Mouse (Mus musculus) hindbrain, embryonic 16.5 days (tissue): Measurements from ENCODE around the gene Phf14. TPM values are rescaled to one million over a fixed set of nuclear protein-coding genes. Genes with fewer than 3 reads are reported as not detected.

Experiments used
- ATAC-seq: fragments of 200-750 bp; cut with Nextera tagmentation; 2 replicates; pipeline ENCODE4 v1.8.0; 2017; ENCODE audit warnings: moderate TSS enrichment, moderate library complexity
- H3K27ac ChIP-seq: fragments of 300-500 bp; sonication (generic); 2 replicates; pipeline ENCODE4 v1.5.1; 2014; ENCODE audit warnings: low read depth, mild to moderate bottlenecking, control low read depth, low read length, moderate library complexity
- H3K27me3 ChIP-seq: fragments of 300-500 bp; sonication (generic); replicated peaks from 2 replicates; pipeline ENCODE4 v1.6.1; 2014; ENCODE audit warnings: low read length; ENCODE audit not compliant: control insufficient read depth, insufficient read depth
- H3K36me3 ChIP-seq: fragments of 300-500 bp; sonication (generic); 2 replicates; pipeline ENCODE4 v1.6.1; 2014; ENCODE audit warnings: mild to moderate bottlenecking, low read length, moderate library complexity, mixed read lengths; ENCODE audit not compliant: control insufficient read depth, insufficient read depth
- H3K4me1 ChIP-seq: fragments of 300-500 bp; sonication (generic); 2 replicates; pipeline ENCODE4 v1.6.1; 2014; ENCODE audit warnings: low read depth, low read length; ENCODE audit not compliant: control insufficient read depth, insufficient read depth
- H3K4me2 ChIP-seq: fragments of 300-500 bp; sonication (generic); 2 replicates; pipeline ENCODE4 v1.6.1; 2014; ENCODE audit warnings: mild to moderate bottlenecking, low read length, control low read depth, moderate library complexity
- H3K4me3 ChIP-seq: fragments of 300-500 bp; sonication (generic); 2 replicates; pipeline ENCODE4 v1.5.1; 2014; ENCODE audit warnings: mild to moderate bottlenecking, low read length, control low read depth, moderate library complexity
- H3K9ac ChIP-seq: fragments of 300-500 bp; sonication (generic); 2 replicates; pipeline ENCODE4 v1.6.1; 2014; ENCODE audit warnings: low read depth, mild to moderate bottlenecking, control low read depth, low read length, moderate library complexity
- H3K9me3 ChIP-seq: fragments of 300-500 bp; sonication (generic); 2 replicates; pipeline ENCODE4 v1.6.1; 2014; ENCODE audit warnings: mild to moderate bottlenecking, low read length, moderate library complexity; ENCODE audit not compliant: control insufficient read depth
- WGBS: fragments of 180-500 bp; shearing (Covaris S2); extraction: QIAGEN DNeasy Blood & Tissue Kit; methylation state at CpG from one replicate; pipeline ENCODE4 v1.1.7; 2014; 5-methylcytosine and 5-hydroxymethylcytosine counted together
- polyA plus RNA-seq: library from polyadenylated mRNA; unstranded; fragments of >200 nt; fragmentation: Nextera tagmentation; extraction: Ambion mirVana; gene quantifications from 2 replicates; pipeline ENCODE4 v1.2.1, GENCODE M21; 2015

Gene Phf14
- polyA plus RNA-seq, 1 experiment from 2014 or later, result 74.3 TPM

DNA sequence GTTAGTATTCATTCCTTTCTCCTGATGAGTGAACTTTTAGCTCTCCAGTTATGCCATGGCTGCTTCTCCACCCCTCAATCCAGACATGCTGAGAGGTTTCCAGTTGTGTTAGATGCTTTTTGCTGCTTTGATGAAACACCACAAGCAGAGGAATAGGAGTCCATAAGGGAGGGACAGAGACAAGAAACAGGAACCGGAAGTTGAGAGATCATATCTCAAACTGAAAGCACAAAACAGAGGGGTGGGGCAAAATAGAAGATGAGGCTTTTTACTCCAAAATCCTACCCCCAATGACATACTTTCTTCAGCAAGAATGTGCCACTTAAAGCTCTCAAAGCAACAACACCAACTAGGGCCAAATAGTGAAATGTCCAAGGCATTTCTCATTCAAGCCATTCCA is 188.1 kb downstream of the Phf14 start:
- H3K4me2 ChIP-seq, result no peak overlapping the region
- H3K27me3 ChIP-seq, result no peaks in the 10 kb centered on the region
- H3K27ac ChIP-seq, result no peak overlapping the region
- WGBS, result 96% methylated on average over 1 of the region's 1 CpGs
- ATAC-seq, result no peak
- no peaks in the 10 kb centered on the region for H3K9me3 ChIP-seq
- no peak overlapping the region for H3K4me3 ChIP-seq
- no peak overlapping the region for H3K9ac ChIP-seq
- H3K36me3 ChIP-seq, result no peaks in the 10 kb centered on the region
- H3K4me1 ChIP-seq, result no peaks in the 10 kb centered on the region

DNA sequence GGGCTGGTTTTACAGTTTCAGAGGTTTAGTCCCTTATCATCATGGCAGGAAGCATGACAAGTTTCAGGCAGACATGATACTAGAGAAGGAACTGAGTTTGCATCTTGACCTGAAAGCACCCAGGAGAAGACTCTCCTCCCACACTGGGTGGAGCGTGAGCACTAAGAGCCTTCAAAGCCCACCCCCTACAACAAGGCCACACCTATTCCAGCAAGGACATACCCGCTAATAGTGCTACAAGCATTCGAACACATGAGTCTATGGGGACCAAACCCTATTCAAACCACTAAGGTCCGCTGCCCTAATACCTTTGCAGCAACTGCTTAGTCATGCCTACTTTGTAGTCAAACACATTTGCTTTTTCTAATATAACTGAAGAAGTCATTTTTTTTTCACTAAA is 189.5 kb downstream of the Phf14 start:
- no peaks in the 10 kb centered on the region for H3K9me3 ChIP-seq
- 55% methylated on average over 4 of the region's 4 CpGs for WGBS

DNA sequence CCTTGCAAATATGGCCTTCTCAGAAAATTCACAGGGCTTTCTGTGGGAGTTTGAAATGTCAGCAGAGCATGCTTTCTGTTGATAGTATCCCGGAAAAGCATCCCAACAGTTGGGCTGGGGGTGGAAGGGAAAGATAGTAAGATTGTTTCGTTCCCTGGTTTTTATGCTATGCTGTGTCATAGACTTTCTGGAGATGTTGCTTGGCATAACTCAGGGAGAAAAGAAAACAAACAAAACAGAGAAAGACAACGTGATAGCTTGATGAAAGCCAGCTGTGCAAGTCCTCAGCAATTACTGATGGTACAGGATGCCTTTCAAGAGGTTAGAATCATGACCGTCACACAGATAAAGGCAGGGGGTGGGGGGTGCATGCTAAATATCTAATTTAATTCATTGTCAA is 197.5 kb downstream of the Phf14 start:
- no peak for ATAC-seq
- no peaks in the 10 kb centered on the region for H3K9me3 ChIP-seq
- no peak overlapping the region for H3K9ac ChIP-seq
- no peak overlapping the region for H3K4me3 ChIP-seq
- no peak overlapping the region for H3K4me2 ChIP-seq
- no peaks in the 10 kb centered on the region for H3K36me3 ChIP-seq
- no peaks in the 10 kb centered on the region for H3K4me1 ChIP-seq
- no peak overlapping the region for H3K27ac ChIP-seq
- no peaks in the 10 kb centered on the region for H3K27me3 ChIP-seq
- 71% methylated on average over 4 of the region's 4 CpGs for WGBS

More for the DNA sequence above, 189.5 kb downstream of the Phf14 start:
- Histone ChIP-seq H3K4me3 (0 out of 2 replicates have a peak overlapping the region, but pooled peaks have one; percentile 5), H3K27ac (no peak overlapping the region), H3K4me2 (peak overlapping the region; percentile 31), H3K36me3 (no peaks in the 10 kb centered on the region), H3K27me3 (no peaks in the 10 kb centered on the region), H3K9ac (no peak overlapping the region), H3K4me1 (no peaks in the 10 kb centered on the region)
- peak; percentile 56; the same call in 1 of the 2 replicates for ATAC-seq

DNA sequence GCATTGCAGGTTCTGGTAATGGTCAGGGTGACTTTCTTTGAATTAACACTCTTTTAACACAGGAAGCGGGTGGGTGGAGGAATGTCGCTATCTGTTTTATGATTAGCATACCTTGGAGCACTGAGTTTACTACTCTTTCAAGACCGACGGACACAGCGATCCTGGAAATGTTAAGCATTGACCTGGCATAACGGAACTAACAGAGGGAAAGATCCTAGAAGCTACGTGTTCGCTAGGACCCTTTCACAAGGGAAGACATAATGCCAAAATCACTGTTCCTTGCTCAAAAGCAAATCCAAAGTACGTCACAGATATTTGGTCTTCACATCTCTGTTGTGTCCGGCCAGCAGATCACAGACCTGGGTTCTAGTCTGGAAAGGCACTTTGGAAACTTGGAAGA is 199.7 kb downstream of the Phf14 start:
- Histone ChIP-seq H3K4me2 (no peak overlapping the region), H3K36me3 (no peaks in the 10 kb centered on the region), H3K9ac (no peak overlapping the region), H3K27ac (no peak overlapping the region), H3K27me3 (no peaks in the 10 kb centered on the region), H3K4me1 (no peaks in the 10 kb centered on the region), H3K4me3 (no peak overlapping the region), H3K9me3 (no peaks in the 10 kb centered on the region)
- 70% methylated on average over 10 of the region's 10 CpGs for WGBS
- ATAC-seq, result no peak

DNA sequence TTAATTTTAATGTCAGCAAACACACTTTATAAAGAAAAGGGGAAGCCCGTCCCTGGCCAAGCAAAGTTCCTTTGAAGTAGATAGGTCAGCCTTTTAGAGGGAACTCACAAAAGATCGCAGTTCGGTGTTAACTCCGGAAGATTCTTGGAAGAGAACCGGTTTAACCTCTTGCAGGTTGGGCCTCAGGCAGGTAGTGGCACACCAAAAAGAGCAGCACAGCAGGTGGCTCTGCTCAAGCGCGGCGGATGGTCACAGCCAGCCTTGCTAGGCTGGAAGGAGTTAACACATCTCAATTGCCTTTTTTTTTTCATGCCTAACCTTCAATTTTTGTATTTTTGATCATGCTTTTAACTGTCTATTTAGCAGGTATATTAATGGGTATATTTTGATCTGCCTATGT is 200.2 kb downstream of the Phf14 start:
- Histone ChIP-seq H3K4me2 (no peak overlapping the region), H3K27me3 (no peaks in the 10 kb centered on the region), H3K4me3 (no peak overlapping the region), H3K9ac (no peak overlapping the region), H3K27ac (no peak overlapping the region), H3K4me1 (no peaks in the 10 kb centered on the region), H3K36me3 (no peaks in the 10 kb centered on the region), H3K9me3 (no peaks in the 10 kb centered on the region)
- WGBS, result 27% methylated on average over 8 of the region's 8 CpGs
- no peak for ATAC-seq

DNA sequence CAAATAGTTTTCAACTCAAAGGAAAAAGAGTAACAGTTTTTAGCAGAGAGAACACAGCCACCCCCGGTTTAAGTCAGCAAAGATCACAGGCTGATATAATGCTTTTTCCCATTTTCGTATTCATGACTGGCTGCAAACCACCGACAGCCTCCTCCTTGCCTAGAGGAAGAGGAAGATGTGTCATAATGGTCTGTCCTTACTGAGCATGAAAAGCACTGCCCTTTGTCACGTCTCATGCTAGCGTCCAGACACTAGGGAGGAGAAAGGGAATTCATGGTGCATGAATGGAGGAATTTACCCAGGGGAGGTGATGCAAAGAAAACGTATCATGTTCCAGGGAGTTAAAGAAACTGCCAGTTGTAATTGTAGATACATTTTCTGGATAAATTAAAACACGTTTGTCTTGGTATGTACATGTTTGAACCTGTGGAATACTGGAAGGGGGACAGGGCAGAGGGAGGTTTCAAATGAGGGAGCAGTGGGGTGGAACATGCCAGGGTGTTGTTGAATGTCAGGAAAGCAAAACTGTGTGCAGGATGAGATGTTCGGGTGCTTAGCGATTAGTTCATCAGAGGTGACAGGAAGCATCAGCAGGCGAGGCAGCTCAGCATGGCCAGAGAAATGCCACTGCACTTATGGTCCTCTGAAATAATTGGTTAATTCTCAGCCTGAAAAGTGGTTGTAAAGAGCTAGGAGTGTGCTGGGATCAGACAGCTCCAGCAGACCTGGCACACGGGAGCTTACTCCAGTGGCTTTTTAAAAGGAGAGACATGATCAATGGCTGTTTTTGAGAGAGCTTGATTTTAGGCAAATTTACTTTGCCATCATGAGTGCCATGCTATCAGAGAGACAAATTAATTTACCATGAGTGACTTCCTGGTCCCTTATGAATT is 209.6 kb downstream of the Phf14 start:
- 27% methylated on average over 11 of the region's 11 CpGs for WGBS
- H3K4me3 ChIP-seq, result no peak overlapping the region
- peak; percentile 56; the same call in 1 of the 2 replicates for ATAC-seq
- H3K4me2 ChIP-seq, result no peak overlapping the region
- H3K27me3 ChIP-seq, result no peaks in the 10 kb centered on the region
- peaks cover 11% of the 10 kb centered on the region for H3K4me1 ChIP-seq
- no peaks in the 10 kb centered on the region for H3K9me3 ChIP-seq
- no peaks in the 10 kb centered on the region for H3K36me3 ChIP-seq
- H3K9ac ChIP-seq, result no peak overlapping the region; the same call in 1 of the 2 replicates
- H3K27ac ChIP-seq, result no peak overlapping the region

DNA sequence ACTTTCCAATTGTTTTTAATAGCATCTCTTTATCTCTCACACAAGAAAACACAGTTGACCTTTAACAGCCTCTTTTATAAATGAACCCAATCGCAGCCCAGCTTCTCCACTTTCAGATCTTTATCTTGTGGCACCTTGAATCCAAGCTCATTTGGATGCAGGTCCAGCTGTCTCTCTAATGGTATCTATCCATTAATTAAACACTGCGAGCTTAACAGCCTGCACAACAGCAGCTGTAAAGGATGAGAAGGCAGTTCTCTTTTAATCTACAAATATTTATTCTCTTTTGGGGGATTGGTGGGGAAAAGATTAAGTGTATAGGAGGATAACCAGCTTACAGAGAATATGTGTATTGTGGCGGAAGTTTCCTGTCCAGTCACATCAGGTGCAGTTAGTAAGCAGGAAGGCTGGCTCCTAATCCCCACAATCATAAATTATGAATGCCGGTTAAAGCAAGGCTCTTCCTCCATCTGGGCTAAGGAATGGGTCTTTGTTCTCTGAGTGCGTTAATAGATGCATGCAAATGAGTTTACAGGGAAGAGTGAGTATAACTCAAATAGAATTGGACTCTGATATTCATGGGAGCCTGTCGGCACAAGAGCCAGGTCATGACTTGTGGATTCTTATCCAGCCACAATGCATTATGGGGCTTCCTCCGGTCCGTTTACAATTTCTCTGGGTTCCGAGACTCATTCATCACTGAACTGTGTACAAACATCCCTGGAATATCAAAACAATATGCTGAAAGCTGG is 210.4 kb downstream of the Phf14 start:
- ATAC-seq, result peak; percentile 77
- Histone ChIP-seq H3K4me3 (no peak overlapping the region), H3K27ac (peak overlapping the region; percentile 44; the same call in 1 of the 2 replicates), H3K9me3 (no peaks in the 10 kb centered on the region), H3K36me3 (no peaks in the 10 kb centered on the region), H3K4me1 (peaks cover 11% of the 10 kb centered on the region), H3K9ac (peak overlapping the region; percentile 43; the same call in 1 of the 2 replicates), H3K4me2 (peak overlapping the region; percentile 48), H3K27me3 (no peaks in the 10 kb centered on the region)
- WGBS, result 21% methylated on average over 9 of the region's 9 CpGs

DNA sequence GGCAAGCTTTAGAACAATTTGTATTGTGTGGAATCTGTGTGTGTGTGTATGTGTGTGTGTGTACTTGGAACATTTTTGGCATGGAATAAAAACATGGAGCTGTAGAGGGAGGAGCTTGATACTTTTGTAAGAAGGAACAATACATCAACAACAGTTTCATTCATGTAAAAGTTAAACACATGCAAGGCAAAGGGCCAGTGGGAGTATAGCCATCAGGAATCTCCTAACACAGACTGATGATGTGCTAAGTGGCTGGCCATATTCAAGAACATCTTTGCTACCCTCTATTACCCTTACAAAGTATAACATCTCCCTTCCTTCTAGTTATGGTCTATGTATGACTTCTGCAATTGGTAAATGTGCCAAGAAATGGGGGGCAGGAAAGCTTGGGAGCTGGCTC is 215.2 kb downstream of the Phf14 start:
- H3K27me3 ChIP-seq, result no peaks in the 10 kb centered on the region
- no peaks in the 10 kb centered on the region for H3K9me3 ChIP-seq
- no peak overlapping the region for H3K27ac ChIP-seq
- no peak overlapping the region for H3K9ac ChIP-seq
- no peak overlapping the region for H3K4me3 ChIP-seq
- H3K4me1 ChIP-seq, result peaks cover 6% of the 10 kb centered on the region
- H3K4me2 ChIP-seq, result no peak overlapping the region
- ATAC-seq, result no peak
- no peaks in the 10 kb centered on the region for H3K36me3 ChIP-seq
